Mouse (Mus musculus): ENCODE measurements around the gene Serpina9.

GRCm38 (mm10) chr12:103996513-103996912 lies 17.0 kb downstream of the Serpina9 start:
- TF ChIP-seq CTCF (IDR thresholded peaks at IDR 0.05; ENCODE audit: control insufficient read depth, insufficient read depth, insufficient replicate concordance, low read depth, low read length) (no peak), POLR2A (IDR thresholded peaks at IDR 0.05; ENCODE audit: control insufficient read depth, low read depth, low read length) (no peak)

All from testis, adult 2 months (tissue).